Mouse (Mus musculus) cerebellum, adult 11 months (tissue): ENCODE measurements around the gene Fam240a.

Source experiments
- DNase-seq: peaks from one replicate; pipeline ENCODE4 v3.0.0; 2022

Fam240a gene

GRCm38 (mm10) chr9:110916786-110917185, at the start of gene Fam240a:
Gene Fam240a (minus strand): TSS chr9:110916861.
- DNase-seq = no peak

- DNase-seq = no peak
Measured at GRCm38 (mm10) chr9:110965910-110966231, 49.2 kb upstream of the Fam240a start.

GRCm38 (mm10) chr9:110965062-110965909, 48.6 kb upstream of the Fam240a start:
- no peak for DNase-seq

GRCm38 (mm10) chr9:110963566-110964115, 47.0 kb upstream of the Fam240a start:
- DNase-seq = no peak

- no peak for DNase-seq
Measured at GRCm38 (mm10) chr9:110961386-110961785, 44.7 kb upstream of the Fam240a start.

- no peak for DNase-seq
Measured at GRCm38 (mm10) chr9:110960230-110961149, 43.8 kb upstream of the Fam240a start.

- DNase-seq = no peak
Measured at GRCm38 (mm10) chr9:110959669-110960068, 43.0 kb upstream of the Fam240a start.

GRCm38 (mm10) chr9:110955962-110956361, 39.3 kb upstream of the Fam240a start:
- no peak for DNase-seq

GRCm38 (mm10) chr9:110954681-110955445, 38.2 kb upstream of the Fam240a start:
- no peak for DNase-seq

GRCm38 (mm10) chr9:110953550-110954461, 37.1 kb upstream of the Fam240a start:
- DNase-seq = no peak

GRCm38 (mm10) chr9:110952931-110953549, 36.4 kb upstream of the Fam240a start:
- DNase-seq = no peak

GRCm38 (mm10) chr9:110952398-110952797, 35.7 kb upstream of the Fam240a start:
- DNase-seq = no peak

- no peak for DNase-seq
Measured at GRCm38 (mm10) chr9:110951866-110952265, 35.2 kb upstream of the Fam240a start.

- no peak for DNase-seq
Measured at GRCm38 (mm10) chr9:110951397-110951796, 34.7 kb upstream of the Fam240a start, which contains the start of gene Lrrc2. Gene Lrrc2 (plus strand): TSS chr9:110951545.

GRCm38 (mm10) chr9:110950109-110950508, 33.4 kb upstream of the Fam240a start:
- DNase-seq = no peak

- no peak for DNase-seq
Measured at GRCm38 (mm10) chr9:110948813-110949310, 32.2 kb upstream of the Fam240a start.

GRCm38 (mm10) chr9:110947900-110948299, 31.2 kb upstream of the Fam240a start:
- DNase-seq = no peak

- DNase-seq = no peak
Measured at GRCm38 (mm10) chr9:110947261-110947661, 30.6 kb upstream of the Fam240a start.

GRCm38 (mm10) chr9:110946548-110947044, 29.9 kb upstream of the Fam240a start:
- no peak for DNase-seq

- no peak for DNase-seq
Measured at GRCm38 (mm10) chr9:110945926-110946325, 29.3 kb upstream of the Fam240a start, which contains the start of gene Tdgf1. Gene Tdgf1 (minus strand): TSS chr9:110946158.
